Mouse (Mus musculus): ENCODE measurements around the gene Brox. TPM values are rescaled to one million over a fixed set of nuclear protein-coding genes. Genes with fewer than 3 reads are reported as not detected.
A peak's percentile ranks its signal among the peaks of the same experiment; 100 is the strongest.

The Brox gene
- polyA plus RNA-seq, 1 experiment from 2014 or later, result 60.9 TPM

- ATAC-seq (replicated peaks; ENCODE audit: low FRiP score), result peak; percentile 8; the same call in 1 of the 2 replicates
- Histone ChIP-seq H3K36me3 (ENCODE audit: control insufficient read depth, insufficient read depth, low read length) (no peaks in the 10 kb centered on the region), H3K4me1 (replicated peaks; ENCODE audit: control insufficient read depth, insufficient read depth, low read length) (no peaks in the 10 kb centered on the region), H3K9ac (ENCODE audit: low read length) (peak within 1 kb of the TSS; percentile 47), H3K27me3 (ENCODE audit: control insufficient read depth, insufficient read depth, low read length) (no peaks in the 10 kb centered on the region), H3K4me2 (ENCODE audit: low read depth, low read length, severe bottlenecking) (peak within 1 kb of the TSS; percentile 53), H3K9me3 (ENCODE audit: control insufficient read depth, low read length) (no peaks in the 10 kb centered on the region), H3K4me3 (ENCODE audit: low read depth, low read length) (peak within 1 kb of the TSS; percentile 45), H3K27ac (ENCODE audit: low read depth, low read length) (no peak within 1 kb of the TSS)
- WGBS, result under 1% methylated on average over 26 of the region's 26 CpGs
- DNase-seq (ENCODE audit: low spot score), result peak; percentile 77
These were observed 604 bp downstream of the Brox start, which contains the start of gene Aida for GRCm38 (mm10) chr1:183296465-183296864. Aida (plus strand) TSS chr1:183296590.

GRCm38 (mm10) chr1:183289576-183289975 is 7.5 kb downstream of the Brox start:
- Histone ChIP-seq H3K4me2 (ENCODE audit: low read depth, low read length, severe bottlenecking) (no peak overlapping the region), H3K27ac (ENCODE audit: low read depth, low read length) (no peak overlapping the region), H3K4me1 (replicated peaks; ENCODE audit: control insufficient read depth, insufficient read depth, low read length) (no peaks in the 10 kb centered on the region), H3K36me3 (ENCODE audit: control insufficient read depth, insufficient read depth, low read length) (peaks cover 8% of the 10 kb centered on the region), H3K27me3 (ENCODE audit: control insufficient read depth, insufficient read depth, low read length) (no peaks in the 10 kb centered on the region), H3K9ac (ENCODE audit: low read length) (no peak overlapping the region), H3K4me3 (ENCODE audit: low read depth, low read length) (no peak overlapping the region), H3K9me3 (ENCODE audit: control insufficient read depth, low read length) (no peaks in the 10 kb centered on the region)
- no peak for ATAC-seq (replicated peaks; ENCODE audit: low FRiP score)
- WGBS, result 92% methylated on average over 4 of the region's 4 CpGs
- DNase-seq (ENCODE audit: low spot score), result no peak

GRCm38 (mm10) chr1:183288351-183288750 is 8.7 kb downstream of the Brox start:
- 85% methylated on average over 3 of the region's 3 CpGs for WGBS
- DNase-seq (ENCODE audit: low spot score), result no peak
- Histone ChIP-seq H3K36me3 (ENCODE audit: control insufficient read depth, insufficient read depth, low read length) (peaks cover 8% of the 10 kb centered on the region), H3K9me3 (ENCODE audit: control insufficient read depth, low read length) (no peaks in the 10 kb centered on the region), H3K9ac (ENCODE audit: low read length) (no peak overlapping the region), H3K4me1 (replicated peaks; ENCODE audit: control insufficient read depth, insufficient read depth, low read length) (no peaks in the 10 kb centered on the region), H3K4me3 (ENCODE audit: low read depth, low read length) (no peak overlapping the region), H3K27ac (ENCODE audit: low read depth, low read length) (no peak overlapping the region), H3K4me2 (ENCODE audit: low read depth, low read length, severe bottlenecking) (no peak overlapping the region), H3K27me3 (ENCODE audit: control insufficient read depth, insufficient read depth, low read length) (no peaks in the 10 kb centered on the region)
- ATAC-seq (replicated peaks; ENCODE audit: low FRiP score), result no peak

- H3K4me2 ChIP-seq (ENCODE audit: low read depth, low read length, severe bottlenecking), result no peak overlapping the region
- DNase-seq (ENCODE audit: low spot score) (no peak), ATAC-seq (replicated peaks; ENCODE audit: low FRiP score) (no peak)
- no peak overlapping the region for H3K27ac ChIP-seq (ENCODE audit: low read depth, low read length)
- no peak overlapping the region for H3K4me3 ChIP-seq (ENCODE audit: low read depth, low read length)
- H3K4me1 ChIP-seq (replicated peaks; ENCODE audit: control insufficient read depth, insufficient read depth, low read length), result no peaks in the 10 kb centered on the region
- no peaks in the 10 kb centered on the region; the same call in 1 of the 2 replicates for H3K36me3 ChIP-seq (ENCODE audit: control insufficient read depth, insufficient read depth, low read length)
- no peaks in the 10 kb centered on the region for H3K27me3 ChIP-seq (ENCODE audit: control insufficient read depth, insufficient read depth, low read length)
- H3K9ac ChIP-seq (ENCODE audit: low read length), result no peak overlapping the region
- H3K9me3 ChIP-seq (ENCODE audit: control insufficient read depth, low read length), result no peaks in the 10 kb centered on the region
- WGBS, result 85% methylated on average over 5 of the region's 5 CpGs
These were observed 21.3 kb downstream of the Brox start for GRCm38 (mm10) chr1:183275763-183276162.

GRCm38 (mm10) chr1:183274385-183274784 is 22.7 kb downstream of the Brox start:
- Histone ChIP-seq H3K4me1 (replicated peaks; ENCODE audit: control insufficient read depth, insufficient read depth, low read length) (no peaks in the 10 kb centered on the region), H3K4me3 (ENCODE audit: low read depth, low read length) (no peak overlapping the region), H3K36me3 (ENCODE audit: control insufficient read depth, insufficient read depth, low read length) (no peaks in the 10 kb centered on the region; the same call in 1 of the 2 replicates), H3K9ac (ENCODE audit: low read length) (no peak overlapping the region), H3K27ac (ENCODE audit: low read depth, low read length) (no peak overlapping the region), H3K27me3 (ENCODE audit: control insufficient read depth, insufficient read depth, low read length) (no peaks in the 10 kb centered on the region), H3K4me2 (ENCODE audit: low read depth, low read length, severe bottlenecking) (no peak overlapping the region), H3K9me3 (ENCODE audit: control insufficient read depth, low read length) (no peaks in the 10 kb centered on the region)
- 79% methylated on average over 3 of the region's 3 CpGs for WGBS
- no peak for DNase-seq (ENCODE audit: low spot score)
- ATAC-seq (replicated peaks; ENCODE audit: low FRiP score), result no peak

GRCm38 (mm10) chr1:183272867-183273818 is 23.9 kb downstream of the Brox start:
- H3K9me3 ChIP-seq (ENCODE audit: control insufficient read depth, low read length), result no peaks in the 10 kb centered on the region
- ATAC-seq (replicated peaks; ENCODE audit: low FRiP score) (no peak), DNase-seq (ENCODE audit: low spot score) (no peak)
- 63% methylated on average over 10 of the region's 10 CpGs for WGBS
- no peak overlapping the region for H3K9ac ChIP-seq (ENCODE audit: low read length)
- H3K4me3 ChIP-seq (ENCODE audit: low read depth, low read length), result no peak overlapping the region
- no peaks in the 10 kb centered on the region for H3K4me1 ChIP-seq (replicated peaks; ENCODE audit: control insufficient read depth, insufficient read depth, low read length)
- H3K4me2 ChIP-seq (ENCODE audit: low read depth, low read length, severe bottlenecking), result no peak overlapping the region
- no peaks in the 10 kb centered on the region for H3K36me3 ChIP-seq (ENCODE audit: control insufficient read depth, insufficient read depth, low read length)
- H3K27ac ChIP-seq (ENCODE audit: low read depth, low read length), result no peak overlapping the region
- no peaks in the 10 kb centered on the region for H3K27me3 ChIP-seq (ENCODE audit: control insufficient read depth, insufficient read depth, low read length)

GRCm38 (mm10) chr1:183267666-183268065 is 29.4 kb downstream of the Brox start:
- Histone ChIP-seq H3K36me3 (ENCODE audit: control insufficient read depth, insufficient read depth, low read length) (no peaks in the 10 kb centered on the region), H3K4me1 (replicated peaks; ENCODE audit: control insufficient read depth, insufficient read depth, low read length) (no peaks in the 10 kb centered on the region), H3K4me3 (ENCODE audit: low read depth, low read length) (no peak overlapping the region), H3K9ac (ENCODE audit: low read length) (no peak overlapping the region), H3K27ac (ENCODE audit: low read depth, low read length) (no peak overlapping the region), H3K9me3 (ENCODE audit: control insufficient read depth, low read length) (no peaks in the 10 kb centered on the region), H3K27me3 (ENCODE audit: control insufficient read depth, insufficient read depth, low read length) (no peaks in the 10 kb centered on the region), H3K4me2 (ENCODE audit: low read depth, low read length, severe bottlenecking) (no peak overlapping the region)
- ATAC-seq (replicated peaks; ENCODE audit: low FRiP score) (no peak), DNase-seq (ENCODE audit: low spot score) (no peak)
- 78% methylated on average over 6 of the region's 6 CpGs for WGBS

GRCm38 (mm10) chr1:183265921-183266467 is 31.1 kb downstream of the Brox start:
- Histone ChIP-seq H3K27ac (ENCODE audit: low read depth, low read length) (no peak overlapping the region), H3K4me3 (ENCODE audit: low read depth, low read length) (no peak overlapping the region), H3K36me3 (ENCODE audit: control insufficient read depth, insufficient read depth, low read length) (no peaks in the 10 kb centered on the region), H3K27me3 (ENCODE audit: control insufficient read depth, insufficient read depth, low read length) (no peaks in the 10 kb centered on the region), H3K9me3 (ENCODE audit: control insufficient read depth, low read length) (no peaks in the 10 kb centered on the region), H3K4me2 (ENCODE audit: low read depth, low read length, severe bottlenecking) (no peak overlapping the region), H3K9ac (ENCODE audit: low read length) (no peak overlapping the region), H3K4me1 (replicated peaks; ENCODE audit: control insufficient read depth, insufficient read depth, low read length) (no peaks in the 10 kb centered on the region)
- WGBS, result 78% methylated on average over 14 of the region's 14 CpGs
- ATAC-seq (replicated peaks; ENCODE audit: low FRiP score) (no peak), DNase-seq (ENCODE audit: low spot score) (no peak)

Data from forebrain, embryonic 11.5 days (tissue).